Mouse (Mus musculus) cerebellum, postnatal 36 days (tissue): ENCODE data around the gene Nxnl1.
A peak's percentile ranks its signal among the peaks of the same experiment; 100 is the strongest.

Experiments
- DNase-seq, 2 experiments: peaks; one replicate each; pipeline ENCODE4 v3.0.0; 2021 to 2022; ENCODE audit warnings: mixed read lengths in 2 of 2

Gene Nxnl1

GRCm38 (mm10) chr8:71566501-71566900 is at the start of gene Nxnl1:
Gene Nxnl1, minus strand, starts transcription at chr8:71566601.
- no peak for DNase-seq

- DNase-seq, result no peak
Observed at GRCm38 (mm10) chr8:71613418-71613817, 47.0 kb upstream of the Nxnl1 start.

GRCm38 (mm10) chr8:71612141-71612540 is 45.7 kb upstream of the Nxnl1 start:
- DNase-seq, result no peak

GRCm38 (mm10) chr8:71610822-71611651 is 44.6 kb upstream of the Nxnl1 start, which contains the start of gene Colgalt1:
Gene Colgalt1, plus strand, starts transcription at chr8:71610998.
- peak; percentile 97 for DNase-seq

GRCm38 (mm10) chr8:71604021-71604420 is 37.6 kb upstream of the Nxnl1 start:
- no peak for DNase-seq

- no peak for DNase-seq
Observed at GRCm38 (mm10) chr8:71602666-71603334, 36.4 kb upstream of the Nxnl1 start.

GRCm38 (mm10) chr8:71601939-71602665 is 35.7 kb upstream of the Nxnl1 start:
- DNase-seq, result no peak

GRCm38 (mm10) chr8:71598841-71599240 is 32.4 kb upstream of the Nxnl1 start:
- DNase-seq, result no peak

GRCm38 (mm10) chr8:71598375-71598774 is 32.0 kb upstream of the Nxnl1 start:
- DNase-seq, result no peak

- DNase-seq, result no peak
Observed at GRCm38 (mm10) chr8:71597451-71597850, 31.1 kb upstream of the Nxnl1 start, which contains the start of gene Fam129c. Gene Fam129c, plus strand, starts transcription at chr8:71597648.

GRCm38 (mm10) chr8:71596798-71597197 is 30.4 kb upstream of the Nxnl1 start:
- no peak for DNase-seq

- DNase-seq, result no peak
Observed at GRCm38 (mm10) chr8:71596384-71596783, 30.0 kb upstream of the Nxnl1 start.

GRCm38 (mm10) chr8:71595862-71596261 is 29.5 kb upstream of the Nxnl1 start:
- peak; percentile 94 to 97 for DNase-seq

- no peak for DNase-seq
Observed at GRCm38 (mm10) chr8:71594324-71594722, 27.9 kb upstream of the Nxnl1 start.

GRCm38 (mm10) chr8:71593556-71594323 is 27.3 kb upstream of the Nxnl1 start:
- DNase-seq, result no peak

- peak; percentile 91 to 93 for DNase-seq
Observed at GRCm38 (mm10) chr8:71592374-71593170, 26.2 kb upstream of the Nxnl1 start.

- DNase-seq, result peak; percentile 98
Observed at GRCm38 (mm10) chr8:71591471-71592373, 25.3 kb upstream of the Nxnl1 start, which contains the start of gene Pgls. Gene Pgls, plus strand, starts transcription at chr8:71592176.

GRCm38 (mm10) chr8:71591017-71591416 is 24.6 kb upstream of the Nxnl1 start:
- DNase-seq, result no peak

GRCm38 (mm10) chr8:71588762-71589161 is 22.4 kb upstream of the Nxnl1 start:
- no peak for DNase-seq

GRCm38 (mm10) chr8:71586891-71587290 is 20.5 kb upstream of the Nxnl1 start:
- peak; percentile 43 to 53 for DNase-seq
